Comparison of ENCODE assay signal across 14 mouse cellular contexts in the genomic region with DNA sequence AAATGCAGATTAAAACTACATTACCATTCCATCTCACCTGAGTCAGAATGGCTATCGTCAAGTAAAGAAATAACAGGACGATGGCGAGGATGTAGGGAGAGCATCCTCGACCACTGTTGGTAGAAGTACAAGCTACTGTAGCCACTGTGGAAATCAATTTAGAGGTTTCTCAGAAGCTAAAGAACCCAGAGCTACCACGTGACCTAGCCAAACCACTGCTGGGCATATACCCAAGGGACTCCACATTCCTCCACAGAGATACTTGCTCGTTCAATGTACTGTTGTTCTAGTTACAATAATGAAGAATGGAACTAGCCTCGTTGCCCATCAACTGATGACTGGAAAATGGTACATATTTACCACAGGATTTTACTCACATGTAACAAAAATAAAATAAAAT.
"Had no signal": no experiment of that assay in that cellular context is flagged by ENCODE, and none has a peak within 500 bp of the region (broad histone marks: within the 10 kb centered on the region; RNA-seq: fewer than 3 reads in every experiment).

No protein-coding gene starts in this region.

- H3K36me3 ChIP-seq: limb, embryonic 12.5 days; limb, embryonic 15.5 days; midbrain, embryonic 13.5 days; stomach, embryonic 15.5 days had no signal

- H3K27me3 ChIP-seq: limb, embryonic 12.5 days; limb, embryonic 15.5 days; midbrain, embryonic 13.5 days; stomach, embryonic 15.5 days had no signal

- DNase-seq: kidney, adult 2 months; kidney, postnatal 25 days; layer of hippocampus, adult 9-11 months; liver, postnatal 0 days; lung, embryonic 14.5 days; right cerebral cortex, postnatal 14 days; right cerebral cortex, postnatal 4 days; thymus, postnatal 25 days had no signal

- H3K4me3 ChIP-seq: layer of hippocampus, adult 2 months; left cerebral cortex, adult 2 months; limb, embryonic 12.5 days; limb, embryonic 15.5 days; midbrain, embryonic 13.5 days; stomach, embryonic 15.5 days had no signal
